Mouse (Mus musculus): ENCODE data around the gene Epb42. TPM values are rescaled to one million over a fixed set of nuclear protein-coding genes. Genes with fewer than 3 reads are reported as not detected.
"Not testable (repeated sequence)": the region's sequence is repeated elsewhere in the genome, so short reads cannot be mapped to it uniquely, and the experiment has no call there.

Gene Epb42
- polyA plus RNA-seq, 1 experiment from 2014 or later = 2.6 TPM

DNA sequence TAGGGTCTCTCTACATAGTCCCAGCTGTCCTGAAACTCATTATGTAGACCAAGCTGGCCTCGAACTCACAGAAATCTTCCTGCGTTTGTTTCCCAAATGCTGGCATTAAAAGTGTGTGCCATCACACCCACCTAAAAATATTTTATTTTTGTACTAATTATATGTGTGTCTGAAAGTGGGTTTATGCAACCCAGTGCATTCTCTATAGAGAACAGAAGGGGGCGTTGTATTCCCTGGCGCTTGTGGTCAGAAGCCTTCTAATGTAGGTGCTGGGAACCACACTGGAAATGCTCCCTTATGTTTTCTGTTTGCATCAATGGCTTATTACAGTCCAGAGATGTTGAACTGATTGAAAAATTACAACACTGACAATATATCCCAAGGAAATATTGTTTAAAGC is 60.6 kb downstream of the Epb42 start:
- 57% methylated on average over 4 of the region's 4 CpGs for WGBS
- ATAC-seq = no peak
- H3K9me3 ChIP-seq = no peaks in the 10 kb centered on the region

DNA sequence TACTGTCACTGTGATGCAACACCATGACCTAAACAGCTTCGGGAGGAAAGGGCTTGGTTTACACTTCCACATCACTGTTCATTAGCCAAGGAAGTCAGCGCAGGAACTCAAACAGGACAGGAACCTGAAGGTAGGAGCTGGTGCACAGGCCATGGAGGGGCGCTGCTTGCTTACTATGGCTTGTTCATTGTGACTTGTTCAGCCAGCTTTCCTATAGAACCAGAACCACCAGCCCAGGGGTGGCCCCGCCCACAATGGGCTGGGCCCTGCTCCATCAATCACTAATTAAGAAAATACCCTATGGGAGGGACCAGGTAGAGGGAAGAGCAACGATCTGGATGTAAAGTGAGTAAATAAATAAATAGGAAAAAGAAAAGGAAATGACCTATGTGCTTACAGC is 63.9 kb downstream of the Epb42 start:
- H3K9me3 ChIP-seq = no peaks in the 10 kb centered on the region
- no peaks in the 10 kb centered on the region for H3K27me3 ChIP-seq (replicated peaks)
- H3K9ac ChIP-seq = no peak overlapping the region
- H3K27ac ChIP-seq = no peak overlapping the region
- WGBS = 19% methylated on average over 5 of the region's 5 CpGs
- H3K4me3 ChIP-seq (replicated peaks) = no peak overlapping the region
- peak overlapping the region; percentile 20 for H3K4me2 ChIP-seq (replicated peaks)
- H3K4me1 ChIP-seq (replicated peaks) = 0 out of 2 replicates have a peak, but pooled peaks cover 6% of the 10 kb centered on the region
- H3K36me3 ChIP-seq = no peaks in the 10 kb centered on the region
- ATAC-seq = no peak

More for the DNA sequence above, 60.6 kb downstream of the Epb42 start:
- Histone ChIP-seq H3K27me3 (replicated peaks) (no peaks in the 10 kb centered on the region), H3K27ac (no peak overlapping the region), H3K4me1 (replicated peaks) (0 out of 2 replicates have a peak, but pooled peaks cover 2% of the 10 kb centered on the region), H3K4me3 (replicated peaks) (no peak overlapping the region), H3K9ac (no peak overlapping the region), H3K36me3 (no peaks in the 10 kb centered on the region), H3K4me2 (replicated peaks) (no peak overlapping the region)

DNA sequence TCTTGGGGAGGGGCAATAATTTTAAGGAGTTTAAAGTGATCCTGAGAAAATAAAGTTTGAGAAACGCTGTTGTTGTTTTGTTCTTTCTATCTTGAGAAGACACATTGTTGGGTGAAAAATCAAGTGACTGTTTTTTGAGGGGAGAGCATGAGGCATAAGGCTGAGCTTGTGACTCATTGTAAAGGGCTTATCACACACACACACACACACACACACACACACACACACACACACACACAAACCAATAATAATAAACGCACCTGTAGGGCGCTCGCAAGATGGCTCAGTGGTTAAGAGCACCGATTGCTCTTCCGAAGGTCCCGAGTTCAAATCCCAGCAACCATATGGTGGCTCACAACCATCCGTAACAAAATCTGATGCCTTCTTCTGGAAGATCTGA is 64.6 kb downstream of the Epb42 start:
- H3K4me2 ChIP-seq (replicated peaks); H3K9ac ChIP-seq; H3K9me3 ChIP-seq; H3K4me3 ChIP-seq (replicated peaks); H3K27me3 ChIP-seq (replicated peaks); H3K27ac ChIP-seq; ATAC-seq; H3K36me3 ChIP-seq; H3K4me1 ChIP-seq (replicated peaks): not testable (repeated sequence)
- WGBS = 98% methylated on average over 8 of the region's 8 CpGs

DNA sequence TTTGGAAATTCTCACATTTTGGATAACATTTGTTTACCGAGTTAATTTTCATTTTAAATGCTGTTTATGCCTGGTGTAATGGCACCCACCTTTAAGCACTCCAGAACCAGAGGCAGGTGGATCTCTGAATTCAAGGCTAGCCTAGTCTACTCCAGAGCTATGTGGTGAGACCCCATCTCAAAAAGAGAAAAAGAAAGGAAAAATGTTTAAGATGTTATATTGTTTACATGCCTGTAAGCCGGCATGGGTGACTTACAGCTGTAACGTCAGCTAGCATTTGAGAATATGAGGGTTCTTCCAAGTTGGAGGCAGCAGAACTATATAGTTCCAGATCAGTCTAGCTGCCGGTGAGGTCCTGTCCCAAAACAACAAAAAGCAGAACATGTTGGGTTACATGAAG is 65.1 kb downstream of the Epb42 start:
- Histone ChIP-seq H3K9me3 (no peaks in the 10 kb centered on the region), H3K9ac (no peak overlapping the region), H3K27ac (no peak overlapping the region), H3K4me3 (replicated peaks) (no peak overlapping the region), H3K4me2 (replicated peaks) (no peak overlapping the region), H3K27me3 (replicated peaks) (no peaks in the 10 kb centered on the region), H3K36me3 (no peaks in the 10 kb centered on the region), H3K4me1 (replicated peaks) (0 out of 2 replicates have a peak, but pooled peaks cover 4% of the 10 kb centered on the region)
- WGBS = 78% methylated on average over 4 of the region's 4 CpGs
- no peak for ATAC-seq

DNA sequence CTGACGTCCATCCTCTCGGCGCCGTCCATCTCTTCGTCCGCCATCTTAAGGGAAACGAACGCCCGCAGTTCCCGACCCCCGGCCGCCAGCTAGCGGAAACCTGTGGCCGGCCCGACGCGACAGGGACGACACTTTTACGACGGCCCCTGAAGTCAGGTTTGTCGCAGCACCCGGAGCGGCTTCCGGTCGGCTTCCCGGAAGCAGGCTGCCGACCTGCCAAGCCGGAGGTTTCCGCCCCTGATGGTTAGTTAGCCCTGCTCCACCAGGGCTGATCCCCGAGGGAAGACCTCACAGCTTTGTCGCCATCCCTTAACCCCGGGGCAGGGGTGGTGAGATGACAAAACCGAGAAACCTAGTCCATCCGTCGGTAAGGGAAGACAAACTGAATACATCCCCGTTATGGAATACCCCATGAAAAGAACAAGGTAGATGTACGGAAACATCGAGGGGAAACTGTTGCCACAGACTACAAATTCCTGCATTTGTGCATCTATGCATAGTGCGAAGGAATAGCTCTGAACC is 66.3 kb downstream of the Epb42 start, which contains the start of gene Ubr1:
TSS of gene Ubr1 (minus strand) at position 157 of the 522 bp plus-strand sequence.
- ATAC-seq = peak; percentile 91
- H3K9ac ChIP-seq = peak within 1 kb of the TSS; percentile 78
- H3K27ac ChIP-seq = peak within 1 kb of the TSS; percentile 75
- under 1% methylated on average over 39 of the region's 39 CpGs for WGBS
- 0 out of 2 replicates have a peak, but pooled peaks cover 3% of the 10 kb centered on the region for H3K4me1 ChIP-seq (replicated peaks)
- H3K4me2 ChIP-seq (replicated peaks) = peak within 1 kb of the TSS; percentile 80
- peak within 1 kb of the TSS; percentile 84 for H3K4me3 ChIP-seq (replicated peaks)
- H3K36me3 ChIP-seq = no peaks in the 10 kb centered on the region
- no peaks in the 10 kb centered on the region for H3K9me3 ChIP-seq
- no peaks in the 10 kb centered on the region for H3K27me3 ChIP-seq (replicated peaks)

DNA sequence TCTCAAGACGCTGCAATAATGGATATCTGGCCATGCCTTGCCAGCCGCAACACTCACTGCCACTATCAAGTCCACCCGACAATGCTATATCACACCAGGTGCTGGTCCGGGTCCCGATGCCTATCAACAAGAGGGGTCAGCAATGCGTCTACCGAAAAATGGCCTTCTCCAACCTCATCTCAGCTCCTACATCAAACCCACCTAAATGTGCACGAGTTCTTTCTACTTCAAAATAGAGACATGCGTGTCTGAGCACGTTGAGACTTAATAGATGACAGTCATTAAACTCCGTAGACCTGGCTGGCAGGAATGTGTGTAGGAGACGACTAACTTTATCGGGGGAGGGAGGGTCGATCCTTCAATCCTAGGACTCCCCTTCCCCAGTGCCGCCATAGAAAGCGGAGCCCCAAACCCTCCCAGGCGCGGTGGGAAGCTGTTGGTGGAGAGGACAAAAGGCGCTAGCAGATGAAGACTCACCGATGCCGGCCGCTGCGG is 66.8 kb downstream of the Epb42 start:
- 0 out of 2 replicates have a peak, but pooled peaks cover 3% of the 10 kb centered on the region for H3K4me1 ChIP-seq (replicated peaks)
- ATAC-seq = peak; percentile 44
- H3K9me3 ChIP-seq = no peaks in the 10 kb centered on the region
- WGBS = under 1% methylated on average over 23 of the region's 23 CpGs
- H3K9ac ChIP-seq = peak overlapping the region; percentile 78
- peak overlapping the region; percentile 84 for H3K4me3 ChIP-seq (replicated peaks)
- peak overlapping the region; percentile 75 for H3K27ac ChIP-seq
- H3K36me3 ChIP-seq = no peaks in the 10 kb centered on the region
- peak overlapping the region; percentile 80 for H3K4me2 ChIP-seq (replicated peaks)
- no peaks in the 10 kb centered on the region for H3K27me3 ChIP-seq (replicated peaks)

Other genes with a start within 250 kb of the Epb42 start
- 5.3 and 5.6 TPM in 2 replicates for gene Cdan1, start 186.9 kb downstream of the Epb42 start, polyA plus RNA-seq (2015; fragmentation: Nextera tagmentation; extraction: Ambion mirVana)
- 2.2 and 2.6 TPM in 2 replicates for gene Ttbk2, start 186.5 kb downstream of the Epb42 start, polyA plus RNA-seq (2015; fragmentation: Nextera tagmentation; extraction: Ambion mirVana)
- gene Ubr1, start 66.4 kb downstream of the Epb42 start, polyA plus RNA-seq (2015; fragmentation: Nextera tagmentation; extraction: Ambion mirVana) = 16.8 and 18.3 TPM in 2 replicates
- gene Tmem62, start 60.1 kb downstream of the Epb42 start, polyA plus RNA-seq (2015; fragmentation: Nextera tagmentation; extraction: Ambion mirVana) = 5.1 and 5.5 TPM in 2 replicates
- gene Ccndbp1, start 28.7 kb downstream of the Epb42 start, polyA plus RNA-seq (2015; fragmentation: Nextera tagmentation; extraction: Ambion mirVana) = 32.6 and 32.8 TPM in 2 replicates
- 0.08 TPM in 1 of 2 replicates, not detected in the other for gene Tgm5, start 48.8 kb upstream of the Epb42 start, polyA plus RNA-seq (2015; fragmentation: Nextera tagmentation; extraction: Ambion mirVana)
- 0.20 and 0.23 TPM in 2 replicates for gene Tgm7, start 72.7 kb upstream of the Epb42 start, polyA plus RNA-seq (2015; fragmentation: Nextera tagmentation; extraction: Ambion mirVana)
- gene Adal, start 103.4 kb upstream of the Epb42 start, polyA plus RNA-seq (2015; fragmentation: Nextera tagmentation; extraction: Ambion mirVana) = 17.7 and 18.2 TPM in 2 replicates
- gene Lcmt2, start 103.6 kb upstream of the Epb42 start, polyA plus RNA-seq (2015; fragmentation: Nextera tagmentation; extraction: Ambion mirVana) = 19.4 and 20.0 TPM in 2 replicates
- 38.2 and 44.2 TPM in 2 replicates for gene Tubgcp4, start 133.6 kb upstream of the Epb42 start, polyA plus RNA-seq (2015; fragmentation: Nextera tagmentation; extraction: Ambion mirVana)
- 8.6 and 8.9 TPM in 2 replicates for gene Zscan29, start 134.1 kb upstream of the Epb42 start, polyA plus RNA-seq (2015; fragmentation: Nextera tagmentation; extraction: Ambion mirVana)
- gene Trp53bp1, start 234.3 kb upstream of the Epb42 start, polyA plus RNA-seq (2015; fragmentation: Nextera tagmentation; extraction: Ambion mirVana) = 40.1 and 43.4 TPM in 2 replicates